Mouse (Mus musculus) neural tube, embryonic 12.5 days (tissue): Measurements from ENCODE around the gene Ube2b. TPM values are rescaled to one million over a fixed set of nuclear protein-coding genes. Genes with fewer than 3 reads are reported as not detected.

Experiments used
- ATAC-seq: fragments of 200-750 bp; cut with Nextera tagmentation; 2 replicates; pipeline ENCODE4 v1.8.0; 2017; ENCODE audit warnings: low read depth, mild to moderate bottlenecking, moderate TSS enrichment, moderate library complexity; ENCODE audit not compliant: low FRiP score
- H3K27ac ChIP-seq: fragments of 300-500 bp; sonication (generic); 2 replicates; pipeline ENCODE4 v1.5.1; 2016
- H3K27me3 ChIP-seq: fragments of 300-500 bp; sonication (generic); replicated peaks from 2 replicates; pipeline ENCODE4 v1.6.1; 2016; ENCODE audit warnings: mild to moderate bottlenecking
- H3K36me3 ChIP-seq: fragments of 300-500 bp; sonication (generic); 2 replicates; pipeline ENCODE4 v1.6.1; 2016; ENCODE audit warnings: mild to moderate bottlenecking
- H3K4me1 ChIP-seq: fragments of 300-500 bp; sonication (generic); 2 replicates; pipeline ENCODE4 v1.6.1; 2016
- H3K4me2 ChIP-seq: fragments of 300-500 bp; sonication (generic); replicated peaks from 2 replicates; pipeline ENCODE4 v1.6.1; 2016; ENCODE audit warnings: mild to moderate bottlenecking
- H3K4me3 ChIP-seq: fragments of 300-500 bp; sonication (generic); 2 replicates; pipeline ENCODE4 v1.5.1; 2016
- H3K9ac ChIP-seq: fragments of 300-500 bp; sonication (generic); 2 replicates; pipeline ENCODE4 v1.6.1; 2016; ENCODE audit warnings: mild to moderate bottlenecking
- H3K9me3 ChIP-seq: fragments of 300-500 bp; sonication (generic); 2 replicates; pipeline ENCODE4 v1.6.1; 2016; ENCODE audit warnings: mild to moderate bottlenecking
- WGBS: fragments of 180-500 bp; shearing (Covaris S2); methylation state at CpG from one replicate; pipeline ENCODE4 v1.1.7; 2016; 5-methylcytosine and 5-hydroxymethylcytosine counted together
- polyA plus RNA-seq: library from polyadenylated mRNA; unstranded; fragments of >200 nt; fragmentation: Nextera tagmentation; extraction: Ambion mirVana; gene quantifications from 2 replicates; pipeline ENCODE4 v1.2.1, GENCODE M21; 2016

Gene Ube2b
- polyA plus RNA-seq, 1 experiment from 2014 or later: 259 TPM

DNA sequence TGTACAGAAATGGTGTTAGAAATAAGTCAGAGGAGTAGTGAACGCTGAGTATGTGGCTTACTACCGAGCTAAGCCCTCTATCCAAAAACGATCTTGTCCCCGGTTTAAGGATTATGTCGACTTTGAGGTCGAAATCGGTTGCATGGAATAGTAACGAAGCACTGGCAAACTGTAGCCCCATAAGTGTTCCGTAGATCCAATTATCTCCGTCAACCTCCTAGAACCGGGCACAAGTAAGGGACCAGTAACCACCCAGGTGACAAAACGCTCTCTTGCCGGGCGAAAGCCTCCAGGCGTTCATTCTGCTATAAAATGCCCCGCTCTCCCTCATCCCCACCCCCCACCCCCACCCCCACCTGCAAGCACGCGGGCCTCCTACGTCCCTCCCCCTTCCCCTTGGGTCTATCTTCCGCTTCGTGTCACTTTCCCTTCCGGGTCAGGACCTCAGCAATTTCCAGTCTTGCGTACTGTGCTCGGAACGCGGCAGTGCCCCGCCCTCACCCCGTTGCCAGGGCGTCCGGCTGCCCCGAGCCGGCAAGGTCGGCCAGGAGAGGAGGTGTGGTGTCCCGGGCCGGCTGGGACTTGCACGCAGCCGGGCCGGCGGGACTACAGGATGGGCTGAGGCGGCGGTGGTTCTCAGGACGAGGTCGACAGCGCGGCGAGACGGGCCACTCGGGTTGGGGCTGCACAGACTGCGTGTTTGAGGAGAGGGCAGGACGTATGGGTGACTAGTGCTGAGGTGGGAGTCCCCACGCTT is 3.4 kb upstream of the Ube2b start, which contains the start of gene Cdkl3:
Cdkl3 (plus strand) TSS at position 450 of the 757 bp plus-strand sequence.
- ATAC-seq: peak; percentile 84
- H3K4me1 ChIP-seq: peaks cover 16% of the 10 kb centered on the region

DNA sequence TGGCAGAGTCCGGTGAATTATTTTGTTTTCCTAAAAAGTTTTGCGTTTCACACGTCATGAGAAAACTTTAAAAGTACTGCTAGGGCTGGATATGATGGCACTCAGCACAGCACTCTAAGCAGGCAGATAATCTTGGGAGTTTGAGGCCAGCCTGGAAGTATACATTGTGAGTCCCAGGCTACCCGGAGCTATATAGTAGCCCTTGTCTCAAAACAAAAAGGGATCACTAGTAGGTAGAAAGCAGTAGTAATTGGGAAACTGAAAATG is 2.9 kb upstream of the Ube2b start:
- Histone ChIP-seq H3K27ac (peak overlapping the region; percentile 50; the same call in 1 of the 2 replicates), H3K4me1 (peaks cover 20% of the 10 kb centered on the region), H3K27me3 (no peaks in the 10 kb centered on the region)

More for the DNA sequence above, 3.4 kb upstream of the Ube2b start, which contains the start of gene Cdkl3:
- Histone ChIP-seq H3K27me3 (no peaks in the 10 kb centered on the region), H3K4me2 (peak within 1 kb of the TSS; percentile 65), H3K27ac (peak within 1 kb of the TSS; percentile 83), H3K4me3 (peak within 1 kb of the TSS; percentile 82), H3K9me3 (no peaks in the 10 kb centered on the region), H3K9ac (peak within 1 kb of the TSS; percentile 77), H3K36me3 (no peaks in the 10 kb centered on the region)
- under 1% methylated on average over 51 of the region's 51 CpGs for WGBS

GRCm38 (mm10) chr11:52002842-52003504 is 2.4 kb upstream of the Ube2b start:
- Histone ChIP-seq H3K4me1 (peaks cover 22% of the 10 kb centered on the region), H3K9me3 (no peaks in the 10 kb centered on the region), H3K27ac (no peak overlapping the region), H3K4me3 (no peak overlapping the region), H3K4me2 (peak overlapping the region; percentile 65), H3K27me3 (no peaks in the 10 kb centered on the region), H3K36me3 (no peaks in the 10 kb centered on the region), H3K9ac (0 out of 2 replicates have a peak overlapping the region, but pooled peaks have one; percentile 77)
- no peak for ATAC-seq
- 84% methylated on average over 13 of the region's 13 CpGs for WGBS

More for the DNA sequence above, 2.9 kb upstream of the Ube2b start:
- Histone ChIP-seq H3K4me3 (peak overlapping the region; percentile 82), H3K9ac (peak overlapping the region; percentile 77; the same call in 1 of the 2 replicates), H3K9me3 (no peaks in the 10 kb centered on the region), H3K4me2 (peak overlapping the region; percentile 65), H3K36me3 (no peaks in the 10 kb centered on the region)
- no peak for ATAC-seq
- WGBS: 22% methylated on average over 4 of the region's 4 CpGs

- Histone ChIP-seq H3K27ac (no peak overlapping the region), H3K4me3 (no peak overlapping the region), H3K9me3 (no peaks in the 10 kb centered on the region), H3K9ac (no peak overlapping the region), H3K4me2 (no peak overlapping the region), H3K4me1 (peaks cover 31% of the 10 kb centered on the region), H3K36me3 (peaks cover 9% of the 10 kb centered on the region), H3K27me3 (no peaks in the 10 kb centered on the region)
- no peak for ATAC-seq
- WGBS: 94% methylated on average over 8 of the region's 8 CpGs
Observed at GRCm38 (mm10) chr11:52001861-52002260, 1.3 kb upstream of the Ube2b start.

DNA sequence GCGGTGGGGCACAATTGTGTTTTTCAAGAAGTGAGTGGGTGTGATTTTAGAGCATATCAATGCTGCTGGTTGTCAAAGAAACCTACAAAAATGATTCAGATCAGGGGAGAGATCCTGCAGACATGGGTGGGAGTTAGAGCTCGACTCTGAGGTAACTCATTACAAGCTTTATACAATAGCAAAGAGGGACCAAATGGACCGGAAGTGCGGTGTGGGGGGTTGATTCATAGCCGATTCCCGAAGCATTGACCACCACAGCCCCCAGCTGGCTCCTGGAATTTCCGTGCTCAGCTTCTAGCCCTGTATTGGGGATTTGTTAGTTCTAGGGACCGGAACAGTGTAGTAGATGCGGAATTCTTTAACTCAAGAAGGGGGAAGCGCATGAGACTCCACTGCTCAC is 779 bp upstream of the Ube2b start:
- ATAC-seq: no peak
- Histone ChIP-seq H3K27me3 (no peaks in the 10 kb centered on the region), H3K4me1 (peaks cover 34% of the 10 kb centered on the region), H3K4me2 (peak overlapping the region; percentile 78), H3K9ac (no peak overlapping the region), H3K4me3 (no peak overlapping the region), H3K9me3 (no peaks in the 10 kb centered on the region), H3K36me3 (peaks cover 14% of the 10 kb centered on the region), H3K27ac (no peak overlapping the region)
- 72% methylated on average over 10 of the region's 10 CpGs for WGBS

DNA sequence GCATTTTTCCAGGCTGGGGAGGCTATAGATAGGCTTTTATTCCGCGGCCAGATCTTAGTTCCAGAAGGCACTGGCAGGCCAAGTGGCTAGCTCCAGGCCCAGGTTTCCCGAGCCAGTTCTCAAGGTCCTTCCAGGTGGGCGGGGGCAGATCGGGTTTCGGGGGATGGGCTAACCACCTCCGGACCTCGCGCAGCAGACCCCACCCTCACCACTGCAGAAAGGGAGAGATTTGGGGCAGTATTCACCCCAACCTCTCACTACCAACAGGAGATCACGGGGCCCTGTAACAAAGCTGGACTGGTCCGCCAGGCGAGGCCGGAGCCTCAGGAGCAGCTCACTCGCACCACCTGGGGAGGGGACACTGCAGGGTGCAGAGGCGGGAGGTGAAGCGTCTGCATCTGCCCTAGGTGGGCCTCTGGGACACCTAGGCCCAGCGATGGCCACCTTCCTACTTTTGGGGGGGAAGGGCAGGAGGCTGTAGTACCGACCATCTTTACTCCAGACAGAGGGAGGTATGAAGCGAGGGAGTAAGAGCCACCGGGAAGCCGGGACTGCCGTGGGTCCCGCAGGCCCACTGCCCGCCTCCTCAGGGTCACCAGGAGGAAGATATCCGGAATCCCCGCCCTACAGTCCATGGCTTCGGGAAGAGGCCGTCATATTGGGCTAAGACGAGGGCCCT is 812 bp downstream of the Ube2b start:
- no peaks in the 10 kb centered on the region for H3K9me3 ChIP-seq
- peak overlapping the region; percentile 94 for H3K9ac ChIP-seq
- H3K27ac ChIP-seq: peak overlapping the region; percentile 71
- ATAC-seq: peak; percentile 31
- H3K4me1 ChIP-seq: peaks cover 29% of the 10 kb centered on the region
- peaks cover 30% of the 10 kb centered on the region for H3K36me3 ChIP-seq
- H3K4me2 ChIP-seq: peak overlapping the region; percentile 78
- peak overlapping the region; percentile 74 for H3K4me3 ChIP-seq
- under 1% methylated on average over 29 of the region's 29 CpGs for WGBS
- no peaks in the 10 kb centered on the region for H3K27me3 ChIP-seq

- no peaks in the 10 kb centered on the region for H3K9me3 ChIP-seq
- H3K4me3 ChIP-seq: no peak overlapping the region
- H3K9ac ChIP-seq: no peak overlapping the region
- H3K27me3 ChIP-seq: no peaks in the 10 kb centered on the region
- H3K4me2 ChIP-seq: no peak overlapping the region
- peaks cover 47% of the 10 kb centered on the region for H3K36me3 ChIP-seq
- ATAC-seq: no peak
- peaks cover 5% of the 10 kb centered on the region for H3K4me1 ChIP-seq
- WGBS: 97% methylated on average over 6 of the region's 6 CpGs
- H3K27ac ChIP-seq: no peak overlapping the region
Observed at GRCm38 (mm10) chr11:51971644-51972043, 28.9 kb downstream of the Ube2b start.

GRCm38 (mm10) chr11:51969511-51969910 is 31.1 kb downstream of the Ube2b start:
- no peak overlapping the region for H3K4me2 ChIP-seq
- H3K27ac ChIP-seq: no peak overlapping the region
- no peak overlapping the region for H3K4me3 ChIP-seq
- no peaks in the 10 kb centered on the region for H3K27me3 ChIP-seq
- H3K9ac ChIP-seq: no peak overlapping the region
- H3K4me1 ChIP-seq: peaks cover 5% of the 10 kb centered on the region
- H3K36me3 ChIP-seq: peaks cover 41% of the 10 kb centered on the region
- WGBS: 88% methylated on average over 2 of the region's 2 CpGs
- no peaks in the 10 kb centered on the region for H3K9me3 ChIP-seq
- ATAC-seq: no peak

- H3K4me3 ChIP-seq: no peak overlapping the region
- ATAC-seq: no peak
Observed at GRCm38 (mm10) chr11:51968896-51969295, 31.7 kb downstream of the Ube2b start.

GRCm38 (mm10) chr11:51967443-51968401 is 32.8 kb downstream of the Ube2b start, which contains the start of gene Cdkn2aipnl:
Gene Cdkn2aipnl (plus strand): TSS chr11:51967661.
- Histone ChIP-seq H3K9ac (peak within 1 kb of the TSS; percentile 78), H3K27me3 (no peaks in the 10 kb centered on the region), H3K4me2 (peak within 1 kb of the TSS; percentile 82), H3K27ac (no peak within 1 kb of the TSS), H3K4me1 (peaks cover 5% of the 10 kb centered on the region), H3K36me3 (peaks cover 27% of the 10 kb centered on the region), H3K4me3 (peak within 1 kb of the TSS; percentile 71), H3K9me3 (no peaks in the 10 kb centered on the region)
- ATAC-seq: peak; percentile 92
- 2% methylated on average over 63 of the region's 63 CpGs for WGBS

More at GRCm38 (mm10) chr11:51968896-51969295, 31.7 kb downstream of the Ube2b start:
- H3K4me2 ChIP-seq: no peak overlapping the region
- WGBS: 95% methylated on average over 9 of the region's 9 CpGs
- peaks cover 5% of the 10 kb centered on the region for H3K4me1 ChIP-seq
- H3K36me3 ChIP-seq: peaks cover 37% of the 10 kb centered on the region
- no peaks in the 10 kb centered on the region for H3K27me3 ChIP-seq
- no peak overlapping the region for H3K9ac ChIP-seq
- no peak overlapping the region for H3K27ac ChIP-seq
- H3K9me3 ChIP-seq: no peaks in the 10 kb centered on the region

DNA sequence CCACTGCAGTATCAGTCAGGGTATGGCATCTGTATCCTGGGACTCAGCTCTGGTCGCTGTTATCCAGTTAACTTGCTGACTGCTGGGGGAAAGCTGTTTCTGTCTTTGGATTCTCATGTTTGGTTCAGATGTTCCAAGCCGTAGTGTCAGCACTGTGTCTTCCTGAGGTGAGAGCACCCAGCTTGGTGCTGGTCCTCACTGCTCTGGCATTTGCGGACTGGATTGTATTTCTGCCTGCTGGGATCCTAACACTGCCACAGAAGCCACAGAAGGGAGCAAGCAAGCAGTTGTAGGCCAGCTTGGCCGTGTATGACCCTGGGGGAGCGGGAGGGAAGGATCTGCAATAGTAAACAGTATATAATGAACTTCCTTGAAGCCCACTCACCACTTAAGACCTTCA is 33.9 kb downstream of the Ube2b start:
- Histone ChIP-seq H3K9ac (no peak overlapping the region), H3K4me2 (no peak overlapping the region), H3K4me3 (no peak overlapping the region), H3K4me1 (peaks cover 5% of the 10 kb centered on the region), H3K27ac (no peak overlapping the region), H3K9me3 (no peaks in the 10 kb centered on the region), H3K36me3 (peaks cover 16% of the 10 kb centered on the region), H3K27me3 (no peaks in the 10 kb centered on the region)
- WGBS: 85% methylated on average over 5 of the region's 5 CpGs
- ATAC-seq: no peak
